Mouse (Mus musculus): Measurements from ENCODE around the gene Olfr212.
"Not testable (repeated sequence)": the region's sequence is repeated elsewhere in the genome, so short reads cannot be mapped to it uniquely, and the experiment has no call there.

The Olfr212 gene

GRCm38 (mm10) chr6:116506302-116507003, at the start of gene Olfr212:
Gene Olfr212 (plus strand): TSS chr6:116506516.
- DNase-seq: not testable (repeated sequence)

- DNase-seq: no peak
Measured at GRCm38 (mm10) chr6:116458728-116459127, 47.6 kb upstream of the Olfr212 start.

- DNase-seq: no peak
Measured at GRCm38 (mm10) chr6:116459232-116459631, 47.1 kb upstream of the Olfr212 start.

- DNase-seq: no peak
Measured at GRCm38 (mm10) chr6:116460544-116461283, 45.6 kb upstream of the Olfr212 start, which contains the start of gene Alox5. Gene Alox5 (minus strand): TSS chr6:116461178.

GRCm38 (mm10) chr6:116468081-116468480, 38.2 kb upstream of the Olfr212 start:
- no peak for DNase-seq

- DNase-seq: no peak
Measured at GRCm38 (mm10) chr6:116485081-116485480, 21.2 kb upstream of the Olfr212 start.

GRCm38 (mm10) chr6:116486833-116487232, 19.5 kb upstream of the Olfr212 start:
- DNase-seq: no peak

- no peak for DNase-seq
Measured at GRCm38 (mm10) chr6:116488791-116489190, 17.5 kb upstream of the Olfr212 start, which contains the start of gene Olfr211. Gene Olfr211 (plus strand): TSS chr6:116489091.

GRCm38 (mm10) chr6:116493742-116494141, 12.6 kb upstream of the Olfr212 start:
- DNase-seq: no peak

GRCm38 (mm10) chr6:116495960-116496359, 10.4 kb upstream of the Olfr212 start:
- no peak for DNase-seq

GRCm38 (mm10) chr6:116514832-116515231, 8.5 kb downstream of the Olfr212 start:
- DNase-seq: no peak

GRCm38 (mm10) chr6:116538156-116538555, 31.8 kb downstream of the Olfr212 start, which contains the start of gene Olfr213:
Gene Olfr213 (plus strand): TSS chr6:116538456.
- DNase-seq: no peak

GRCm38 (mm10) chr6:116542500-116542899, 36.2 kb downstream of the Olfr212 start:
- DNase-seq: no peak

- not testable (repeated sequence) for DNase-seq
Measured at GRCm38 (mm10) chr6:116550841-116551240, 44.5 kb downstream of the Olfr212 start, which contains the start of gene Gm5580. Gene Gm5580 (plus strand): TSS chr6:116551141.

- DNase-seq: no peak
Measured at GRCm38 (mm10) chr6:116553935-116554334, 47.6 kb downstream of the Olfr212 start, which contains the start of gene Olfr214. Gene Olfr214 (plus strand): TSS chr6:116554235.

GRCm38 (mm10) chr6:116554952-116555351, 48.6 kb downstream of the Olfr212 start:
- no peak for DNase-seq

Measured in kidney, adult 11 months (tissue).